Mouse (Mus musculus) macrophage (primary cell): ENCODE data around the gene Usp46. TPM values are rescaled to one million over a fixed set of nuclear protein-coding genes. Genes with fewer than 3 reads are reported as not detected.

ENCODE experiments used
- H3K27ac ChIP-seq: fragments of 350-480 bp; formaldehyde crosslinking; 2 replicates; pipeline ENCODE4 v1.9.0; 2021
- H3K36me3 ChIP-seq: fragments of 350-480 bp; formaldehyde crosslinking; 2 replicates; pipeline ENCODE4 v1.9.0; 2021; ENCODE audit errors: inconsistent target
- H3K4me3 ChIP-seq: fragments of 350-480 bp; formaldehyde crosslinking; 2 replicates; pipeline ENCODE4 v1.9.0; 2021; ENCODE audit errors: inconsistent target
- H3K79me2 ChIP-seq: fragments of 350-480 bp; formaldehyde crosslinking; 2 replicates; pipeline ENCODE4 v1.9.0; 2021; ENCODE audit errors: inconsistent target
- WGBS: methylation state at CpG from one replicate; pipeline ENCODE4 v1.1.7; 2026; ENCODE audit warnings: inconsistent platforms; ENCODE audit not compliant: missing documents; 5-methylcytosine and 5-hydroxymethylcytosine counted together
- polyA plus RNA-seq: library from polyadenylated mRNA; stranded (reverse); fragments of 250-400 nt; gene quantifications from 3 replicates; pipeline ENCODE4 v1.2.4, GENCODE M21; 2018; ENCODE audit warnings: inconsistent platforms

Usp46 gene
- polyA plus RNA-seq, 1 experiment from 2014 or later: 6.1 TPM

- Histone ChIP-seq H3K36me3 (no peaks in the 10 kb centered on the region), H3K27ac (no peak overlapping the region), H3K4me3 (no peak overlapping the region), H3K79me2 (peaks cover 58% of the 10 kb centered on the region; the same call in 1 of the 2 replicates)
- WGBS: 95% methylated on average over 6 of the region's 7 CpGs
Measured at GRCm38 (mm10) chr5:74062266-74062665, 6.0 kb downstream of the Usp46 start.

GRCm38 (mm10) chr5:74061408-74062047 lies 6.7 kb downstream of the Usp46 start:
- H3K4me3 ChIP-seq: no peak overlapping the region
- H3K79me2 ChIP-seq: peaks cover 58% of the 10 kb centered on the region; the same call in 1 of the 2 replicates
- H3K36me3 ChIP-seq: no peaks in the 10 kb centered on the region
- 86% methylated on average over 18 of the region's 18 CpGs for WGBS
- H3K27ac ChIP-seq: no peak overlapping the region

DNA sequence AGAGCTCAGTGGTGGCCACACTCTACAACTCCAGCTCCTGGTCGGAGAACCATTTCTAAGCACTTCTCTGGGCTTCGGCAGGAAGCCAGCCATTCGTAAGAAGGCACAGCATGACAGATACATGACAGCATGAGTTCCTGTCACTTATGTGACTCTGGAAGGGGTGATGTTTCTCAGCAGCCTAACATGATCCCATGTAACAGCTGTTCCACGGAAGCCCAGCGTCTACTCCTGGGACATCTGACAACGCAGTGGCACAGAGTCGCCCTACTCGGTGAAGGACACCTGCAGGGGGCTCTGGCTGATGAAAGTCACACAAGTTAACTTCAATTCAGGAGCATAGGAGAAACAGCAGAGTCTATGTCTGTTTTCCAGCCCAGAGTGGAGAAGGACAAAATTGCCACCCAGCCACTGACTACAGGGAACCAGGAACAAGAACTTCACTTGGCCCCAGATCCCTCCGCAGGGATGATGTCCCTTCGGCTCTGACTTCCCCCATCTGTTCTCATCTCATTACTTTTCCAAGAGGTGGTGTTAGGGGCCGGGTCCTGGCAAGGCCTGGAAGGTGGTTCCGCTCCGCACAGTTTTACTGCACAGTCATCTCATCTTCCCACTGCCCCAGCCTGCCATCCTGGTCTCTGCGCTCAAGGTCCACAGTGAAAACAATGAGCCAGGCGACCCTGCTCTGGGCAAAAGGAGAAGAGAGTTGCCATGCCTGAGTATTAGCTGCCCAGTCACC lies 15.9 kb downstream of the Usp46 start:
- WGBS: 99% methylated on average over 13 of the region's 15 CpGs
- no peaks in the 10 kb centered on the region for H3K36me3 ChIP-seq
- H3K79me2 ChIP-seq: no peaks in the 10 kb centered on the region
- no peak overlapping the region for H3K27ac ChIP-seq
- no peak overlapping the region for H3K4me3 ChIP-seq

DNA sequence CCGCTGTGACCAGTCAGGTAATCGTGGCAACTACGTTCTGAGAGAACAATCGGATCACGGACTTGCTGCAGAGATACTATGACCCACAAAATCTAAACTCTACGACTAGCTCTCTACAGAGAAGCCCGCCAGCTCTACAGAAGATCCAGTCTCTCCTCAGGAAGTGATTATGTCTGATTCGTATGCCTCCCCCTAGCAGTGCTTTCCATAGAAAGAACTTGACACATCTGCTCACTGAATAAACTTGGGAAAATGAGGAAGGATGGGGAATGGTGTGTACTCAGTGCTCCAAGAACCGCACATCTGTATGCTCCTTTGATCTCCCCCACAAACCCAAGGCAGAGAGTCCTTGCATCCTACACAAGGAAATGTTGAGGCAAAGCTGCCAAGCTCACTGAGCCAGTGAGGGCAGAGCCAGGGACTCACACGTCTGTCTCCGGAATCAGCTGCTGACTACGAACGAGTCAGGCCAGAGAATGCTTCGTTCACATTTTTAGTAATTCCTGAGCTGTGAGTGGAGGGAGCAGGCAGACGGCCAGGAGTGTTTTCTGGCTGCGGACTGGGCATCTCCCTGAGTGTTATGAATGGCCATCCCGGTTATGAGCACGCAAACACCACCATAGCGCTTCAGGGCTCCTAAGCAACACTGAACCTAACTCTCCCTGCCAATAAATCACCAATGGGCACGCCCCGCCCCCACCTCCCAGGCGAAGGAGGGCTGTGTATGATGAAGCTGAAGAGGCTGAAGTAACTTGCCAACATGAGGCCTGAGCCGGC lies 16.6 kb downstream of the Usp46 start:
- whole genome bisulfite sequencing: 93% methylated on average over 23 of the region's 23 CpGs
- H3K36me3 ChIP-seq: no peaks in the 10 kb centered on the region
- H3K4me3 ChIP-seq: no peak overlapping the region
- no peaks in the 10 kb centered on the region for H3K79me2 ChIP-seq
- no peak overlapping the region for H3K27ac ChIP-seq

- no peaks in the 10 kb centered on the region for H3K79me2 ChIP-seq
- H3K36me3 ChIP-seq: no peaks in the 10 kb centered on the region
- 100% methylated on average over 2 of the region's 2 CpGs for WGBS
- no peak overlapping the region for H3K27ac ChIP-seq
- no peak overlapping the region for H3K4me3 ChIP-seq
Measured at GRCm38 (mm10) chr5:74050903-74051302, 17.3 kb downstream of the Usp46 start.

- Histone ChIP-seq H3K27ac (no peak overlapping the region), H3K79me2 (no peaks in the 10 kb centered on the region), H3K4me3 (no peak overlapping the region), H3K36me3 (no peaks in the 10 kb centered on the region)
- WGBS: 96% methylated on average over 16 of the region's 16 CpGs
Measured at GRCm38 (mm10) chr5:74048846-74049495, 19.3 kb downstream of the Usp46 start.

- Histone ChIP-seq H3K27ac (no peak overlapping the region), H3K36me3 (no peaks in the 10 kb centered on the region), H3K79me2 (no peaks in the 10 kb centered on the region), H3K4me3 (no peak overlapping the region)
- 95% methylated on average over 7 of the region's 7 CpGs for WGBS
Measured at GRCm38 (mm10) chr5:74044591-74044990, 23.6 kb downstream of the Usp46 start.

GRCm38 (mm10) chr5:74042796-74043340 lies 25.4 kb downstream of the Usp46 start:
- no peak overlapping the region for H3K27ac ChIP-seq
- no peaks in the 10 kb centered on the region for H3K36me3 ChIP-seq
- no peak overlapping the region for H3K4me3 ChIP-seq
- 87% methylated on average over 6 of the region's 6 CpGs for WGBS
- no peaks in the 10 kb centered on the region for H3K79me2 ChIP-seq

DNA sequence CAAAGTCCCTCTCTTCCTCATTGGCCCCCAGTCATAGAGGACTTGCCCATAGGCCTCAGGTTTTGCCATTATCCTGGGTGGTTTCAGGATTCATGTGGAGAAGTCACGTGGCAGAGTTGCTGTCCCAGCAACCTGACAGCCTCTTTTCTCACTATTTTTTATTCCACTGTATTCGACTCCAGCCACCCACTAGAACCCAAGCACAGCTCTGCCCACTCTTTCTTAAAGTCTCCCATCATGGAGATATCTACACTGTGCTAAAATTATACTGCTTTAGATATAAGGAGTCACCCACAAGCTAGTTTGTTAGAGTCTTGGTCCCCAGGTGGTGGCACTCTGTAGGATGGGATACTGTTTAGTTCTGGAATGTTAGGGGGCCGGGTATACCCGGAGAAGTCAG lies 27.7 kb downstream of the Usp46 start:
- no peak overlapping the region for H3K27ac ChIP-seq
- 90% methylated on average over 4 of the region's 4 CpGs for WGBS
- no peaks in the 10 kb centered on the region for H3K79me2 ChIP-seq
- H3K36me3 ChIP-seq: no peaks in the 10 kb centered on the region
- H3K4me3 ChIP-seq: no peak overlapping the region

GRCm38 (mm10) chr5:74035454-74035853 lies 32.8 kb downstream of the Usp46 start:
- 100% methylated on average over 2 of the region's 2 CpGs for WGBS
- H3K36me3 ChIP-seq: no peaks in the 10 kb centered on the region
- H3K79me2 ChIP-seq: no peaks in the 10 kb centered on the region
- H3K27ac ChIP-seq: no peak overlapping the region
- no peak overlapping the region for H3K4me3 ChIP-seq

- Histone ChIP-seq H3K27ac (no peak overlapping the region), H3K4me3 (no peak overlapping the region), H3K79me2 (no peaks in the 10 kb centered on the region), H3K36me3 (no peaks in the 10 kb centered on the region)
- WGBS: 91% methylated on average over 4 of the region's 4 CpGs
Measured at GRCm38 (mm10) chr5:74034177-74034576, 34.1 kb downstream of the Usp46 start.

DNA sequence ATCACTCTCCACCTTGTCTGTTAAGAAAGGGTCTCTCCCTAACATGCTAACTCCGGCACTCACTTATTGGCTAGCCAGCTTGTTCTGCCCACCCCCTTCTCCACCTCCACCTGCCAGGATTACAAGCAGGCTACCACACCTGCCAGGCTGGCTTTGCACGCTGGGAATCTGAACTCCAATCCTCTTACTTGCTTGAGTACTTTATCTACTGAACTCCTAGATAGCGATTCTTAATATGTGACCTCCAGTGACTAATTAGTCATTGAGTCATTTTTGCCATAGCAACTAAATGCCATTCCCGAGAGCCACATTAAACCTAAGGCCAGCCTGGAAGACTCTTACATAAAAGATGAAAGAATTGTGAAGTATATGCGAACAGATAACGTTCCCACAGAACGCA lies 38.4 kb downstream of the Usp46 start:
- WGBS: 97% methylated on average over 7 of the region's 7 CpGs
- no peak overlapping the region for H3K4me3 ChIP-seq
- H3K36me3 ChIP-seq: no peaks in the 10 kb centered on the region
- H3K79me2 ChIP-seq: no peaks in the 10 kb centered on the region
- no peak overlapping the region for H3K27ac ChIP-seq

DNA sequence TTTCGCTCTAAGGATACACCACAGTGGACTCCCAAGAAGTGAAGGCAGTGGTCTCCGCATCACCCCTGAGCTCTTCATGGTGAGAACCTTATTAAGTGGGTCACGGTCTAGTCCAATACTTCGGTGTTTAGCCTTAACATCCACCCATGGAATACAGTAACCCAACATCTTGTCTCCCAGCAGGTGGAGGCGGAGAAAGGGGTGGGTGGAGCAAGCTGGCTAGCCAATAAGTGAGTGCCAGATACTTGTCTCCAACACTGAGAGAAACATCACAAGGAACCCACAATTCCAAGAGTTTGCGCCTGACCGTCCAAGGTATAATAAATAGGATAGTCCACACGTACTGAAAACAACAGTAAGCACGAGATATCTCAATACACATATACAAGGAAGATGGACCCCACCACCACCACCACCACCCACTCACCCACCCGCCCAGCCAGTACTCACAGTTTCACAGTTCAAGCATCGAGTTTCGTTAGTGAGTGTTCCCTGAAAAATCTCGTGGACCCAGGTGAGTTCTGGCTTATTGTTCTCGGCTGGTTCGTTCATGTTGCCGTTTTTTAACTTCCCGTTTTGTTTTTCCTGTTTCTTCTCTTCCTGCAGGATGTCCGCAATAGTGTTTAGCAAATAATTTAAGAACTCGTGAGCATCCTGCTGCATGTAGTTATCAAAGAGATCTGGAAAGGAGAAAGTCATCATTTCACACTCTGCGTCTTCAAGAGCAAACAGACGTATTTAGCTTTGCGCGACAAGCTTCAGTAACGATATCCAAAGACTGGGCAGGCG lies 39.3 kb downstream of the Usp46 start:
- no peaks in the 10 kb centered on the region for H3K36me3 ChIP-seq
- no peak overlapping the region for H3K27ac ChIP-seq
- H3K79me2 ChIP-seq: no peaks in the 10 kb centered on the region
- 77% methylated on average over 25 of the region's 25 CpGs for WGBS
- no peak overlapping the region for H3K4me3 ChIP-seq

- H3K27ac ChIP-seq: no peak overlapping the region
- no peaks in the 10 kb centered on the region for H3K36me3 ChIP-seq
- no peak overlapping the region for H3K4me3 ChIP-seq
- 35% methylated on average over 2 of the region's 2 CpGs for WGBS
- no peaks in the 10 kb centered on the region for H3K79me2 ChIP-seq
Measured at GRCm38 (mm10) chr5:74028221-74028620, 40.0 kb downstream of the Usp46 start.
